Mouse (Mus musculus): Measurements from ENCODE around the gene Prokr1. TPM values are rescaled to one million over a fixed set of nuclear protein-coding genes. Genes with fewer than 3 reads are reported as not detected.

The Prokr1 gene
- 1.1 and 1.6 TPM in 2 replicates for polyA plus RNA-seq (2012; rRNA removed)

DNA sequence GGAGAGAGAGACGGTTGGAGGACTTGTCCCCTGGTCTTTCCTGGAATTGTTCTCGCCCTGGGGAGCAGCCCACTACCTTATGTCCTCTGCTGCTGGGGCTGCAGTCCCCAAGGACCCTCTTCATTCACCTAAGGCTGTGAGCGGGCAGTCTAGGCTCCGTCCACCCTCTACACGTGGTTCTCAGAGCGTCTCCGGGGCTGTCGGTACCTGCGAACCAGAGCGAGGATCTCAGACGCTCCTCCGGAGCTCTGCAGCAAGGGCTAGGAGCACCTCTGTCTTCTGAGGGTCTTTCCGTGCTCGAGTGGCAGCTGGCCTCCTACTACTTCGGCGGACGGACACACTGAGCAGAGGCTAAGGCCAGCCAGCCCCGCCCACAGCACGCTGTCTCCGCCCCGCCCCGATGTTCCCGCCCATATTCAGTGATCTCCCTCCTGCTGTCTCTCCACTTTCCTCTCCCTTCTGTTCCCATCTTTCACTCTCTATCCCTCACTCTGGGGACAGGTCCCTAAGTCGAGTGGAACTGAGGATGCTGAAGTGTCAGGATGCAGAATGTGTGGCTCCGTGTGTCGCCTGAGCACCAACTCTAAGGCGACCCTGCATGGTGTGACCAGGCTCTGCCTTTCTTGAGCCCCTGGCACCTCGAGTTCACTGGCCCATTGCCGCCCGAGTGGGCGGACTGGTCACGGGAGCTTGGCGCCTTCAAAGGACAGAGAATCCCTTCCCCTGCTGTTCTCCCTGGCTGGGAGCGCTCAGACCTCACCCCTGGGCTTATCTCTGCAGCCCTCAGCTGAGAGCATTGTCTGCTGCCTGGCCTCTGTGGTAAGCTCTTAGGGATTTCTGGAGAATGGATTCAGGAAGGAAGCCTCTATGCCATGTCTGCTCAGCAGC, at the start of gene Prokr1:
Gene Prokr1, minus strand, starts transcription at position 350 of the 888 bp plus-strand sequence.

DNA sequence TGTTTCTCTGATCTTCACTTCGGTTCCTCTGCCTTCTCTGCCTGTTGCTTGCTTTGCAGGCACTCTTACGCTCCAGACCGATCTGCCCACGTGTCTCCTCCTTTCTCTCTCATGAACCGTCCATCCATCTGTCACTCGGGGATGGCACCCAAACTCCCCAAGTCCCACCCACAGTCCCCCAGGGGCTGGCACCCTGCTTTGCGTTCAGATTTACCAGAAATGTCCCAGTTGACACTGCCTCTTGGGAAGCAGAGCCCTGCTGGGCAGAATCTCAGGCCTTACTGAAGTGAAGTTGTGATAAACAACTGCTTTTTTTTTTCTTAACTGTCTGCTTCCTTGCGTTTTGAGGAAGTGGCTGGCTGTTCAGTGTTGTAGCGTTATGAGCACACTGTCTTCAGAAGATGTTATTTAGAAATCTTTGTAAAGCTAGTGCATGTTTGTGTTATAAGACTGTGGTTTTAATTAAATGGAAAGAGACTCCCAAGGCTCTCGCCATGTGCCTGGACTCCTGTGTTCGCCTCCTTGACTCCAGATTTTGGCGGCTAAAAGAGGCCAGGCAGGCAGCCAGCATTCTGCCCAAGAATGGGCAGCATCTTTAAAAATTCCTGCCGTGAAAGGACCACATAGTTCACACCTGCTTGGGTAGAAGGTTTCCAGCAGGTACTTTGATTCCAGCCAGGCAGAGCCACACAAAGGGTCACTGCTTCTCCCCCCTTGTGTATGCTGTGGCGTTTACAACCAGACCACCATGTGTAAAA, 57.4 kb downstream of the Prokr1 start, which contains the start of gene Arhgap25:
Gene Arhgap25, minus strand, starts transcription at position 307 of the 758 bp plus-strand sequence.

Other genes with a start within 250 kb of the Prokr1 start
- gene Gkn1, start 239.8 kb downstream of the Prokr1 start, polyA plus RNA-seq (2012; rRNA removed) = not detected in 2 replicates
- gene Gkn2, start 217.4 kb downstream of the Prokr1 start, polyA plus RNA-seq (2012; rRNA removed) = not detected in 2 replicates
- gene Gkn3, start 201.8 kb downstream of the Prokr1 start, polyA plus RNA-seq (2012; rRNA removed) = 0.39 and 0.55 TPM in 2 replicates
- not detected in 2 replicates for gene Bmp10, start 161.7 kb downstream of the Prokr1 start, polyA plus RNA-seq (2012; rRNA removed)
- gene Arhgap25, start 57.5 kb downstream of the Prokr1 start, polyA plus RNA-seq (2012; rRNA removed) = 0.92 and 1.0 TPM in 2 replicates
- gene Aplf, start 81.5 kb upstream of the Prokr1 start, polyA plus RNA-seq (2012; rRNA removed) = 6.8 and 7.7 TPM in 2 replicates
- 3.7 and 4.2 TPM in 2 replicates for gene Efcc1, start 140.1 kb upstream of the Prokr1 start, polyA plus RNA-seq (2012; rRNA removed)
- gene Gp9, start 187.3 kb upstream of the Prokr1 start, polyA plus RNA-seq (2012; rRNA removed) = 0.15 TPM in 1 of 2 replicates, not detected in the other
- 13.4 and 13.8 TPM in 2 replicates for gene Rab43, start 221.4 kb upstream of the Prokr1 start, polyA plus RNA-seq (2012; rRNA removed)
- gene Gm45140, start 245.1 kb upstream of the Prokr1 start, polyA plus RNA-seq (2012; rRNA removed) = 6.0 and 8.7 TPM in 2 replicates
- gene Isy1, start 248.1 kb upstream of the Prokr1 start, polyA plus RNA-seq (2012; rRNA removed) = 32.0 and 38.4 TPM in 2 replicates